Mouse (Mus musculus): ENCODE measurements around the gene Iqcd.

GRCm38 (mm10) chr5:120644227-120644626, 55.4 kb downstream of the Iqcd start:
- TF ChIP-seq CTCF (IDR thresholded peaks at IDR 0.05) (no peak), EP300 (IDR thresholded peaks at IDR 0.05) (no peak)
